Mouse (Mus musculus): ENCODE measurements around the gene 9230102O04Rik.

DNA sequence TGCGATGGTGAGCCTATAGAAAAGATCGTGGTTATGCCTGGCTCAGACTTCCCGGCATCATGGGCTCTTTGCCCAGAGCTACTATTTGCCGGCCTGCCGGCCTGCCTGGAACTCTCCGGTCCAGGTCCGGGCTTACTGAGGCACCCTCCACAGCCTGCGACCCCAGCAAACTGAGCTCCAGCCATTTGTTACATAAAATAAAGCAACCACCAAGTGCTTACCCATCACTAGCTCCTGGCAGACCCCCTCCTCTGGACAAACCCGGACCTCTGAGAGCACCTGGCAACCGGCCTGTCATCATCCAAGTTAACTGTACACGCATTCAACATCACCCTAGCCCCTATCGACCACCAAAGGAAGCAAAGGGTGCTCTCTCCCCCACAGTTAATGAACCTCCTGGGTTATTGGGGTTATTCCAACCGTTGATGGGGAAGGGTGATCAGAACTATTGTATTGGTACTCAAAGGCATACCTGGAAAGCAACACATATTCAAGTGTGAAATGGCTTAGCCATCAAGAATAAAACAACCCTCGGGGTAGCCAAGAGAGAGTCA is 4.0 kb downstream of the 9230102O04Rik start:
- TF ChIP-seq FLI1 (IDR thresholded peaks at IDR 0.05; ENCODE audit: low read length): no peak
- no peak for TF ChIP-seq GATA1 (IDR thresholded peaks at IDR 0.05; ENCODE audit: borderline replicate concordance, low read length)

Measured in megakaryocyte, embryonic 14.5 days (primary cell).